Mouse (Mus musculus) E14TG2a.4 (cell line): ENCODE measurements around the gene Kcnip1.

Experiments used
- H3K27me3 ChIP-seq: 2 replicates; pipeline ENCODE4 v1.6.1; 2014; ENCODE audit warnings: low read length, control low read depth; ENCODE audit not compliant: insufficient read depth
- H3K36me3 ChIP-seq: 2 replicates; pipeline ENCODE4 v1.6.1; 2014; ENCODE audit warnings: low read length, control low read depth; ENCODE audit not compliant: insufficient read depth
- H3K4me1 ChIP-seq: replicated peaks from 2 replicates; pipeline ENCODE4 v1.6.1; 2014; ENCODE audit warnings: low read depth, low read length, control low read depth
- H3K4me3 ChIP-seq: replicated peaks from 2 replicates; pipeline ENCODE4 v1.5.1; 2014; ENCODE audit warnings: mild to moderate bottlenecking, low read length
- H3K9me3 ChIP-seq: 2 replicates; pipeline ENCODE4 v1.6.1; 2014; ENCODE audit warnings: low read length, control low read depth
- CTCF ChIP-seq: conservative IDR thresholded peaks from 2 replicates; pipeline ENCODE4 v1.5.1; 2014; ENCODE audit warnings: low read length
- NANOG ChIP-seq: IDR thresholded peaks from 2 replicates; pipeline ENCODE4 v1.6.1; 2014; ENCODE audit warnings: borderline replicate concordance, low read length, mixed read lengths
- POU5F1 ChIP-seq: IDR thresholded peaks from 2 replicates; pipeline ENCODE4 v1.6.1; 2014; ENCODE audit warnings: low read length, borderline replicate concordance

Gene Kcnip1

DNA sequence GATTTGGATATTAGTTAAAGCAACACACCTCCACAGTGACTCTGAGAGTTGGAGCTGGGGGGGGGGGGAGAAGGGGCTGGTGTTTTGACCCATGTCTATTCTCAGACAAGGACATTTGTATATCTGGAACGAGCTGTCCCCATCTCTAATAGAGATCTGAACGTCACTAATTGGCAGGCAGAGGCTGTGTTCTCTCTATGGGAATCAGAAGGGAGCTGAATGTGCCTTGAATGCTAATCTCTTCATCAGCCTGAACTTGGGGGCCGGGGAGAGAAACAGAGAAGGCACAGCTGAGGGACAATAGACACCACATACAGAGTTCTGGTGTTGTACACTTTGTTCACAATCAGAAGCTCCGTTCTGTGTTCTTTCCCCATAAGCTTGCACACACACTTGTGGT lies 206.4 kb downstream of the Kcnip1 start:
- no peaks in the 10 kb centered on the region for H3K36me3 ChIP-seq
- peaks cover 24% of the 10 kb centered on the region for H3K27me3 ChIP-seq
- H3K4me1 ChIP-seq = no peaks in the 10 kb centered on the region
- H3K9me3 ChIP-seq = no peaks in the 10 kb centered on the region
- no peak for TF ChIP-seq NANOG
- no peak for TF ChIP-seq POU5F1
- TF ChIP-seq CTCF = no peak
- H3K4me3 ChIP-seq = no peak overlapping the region

DNA sequence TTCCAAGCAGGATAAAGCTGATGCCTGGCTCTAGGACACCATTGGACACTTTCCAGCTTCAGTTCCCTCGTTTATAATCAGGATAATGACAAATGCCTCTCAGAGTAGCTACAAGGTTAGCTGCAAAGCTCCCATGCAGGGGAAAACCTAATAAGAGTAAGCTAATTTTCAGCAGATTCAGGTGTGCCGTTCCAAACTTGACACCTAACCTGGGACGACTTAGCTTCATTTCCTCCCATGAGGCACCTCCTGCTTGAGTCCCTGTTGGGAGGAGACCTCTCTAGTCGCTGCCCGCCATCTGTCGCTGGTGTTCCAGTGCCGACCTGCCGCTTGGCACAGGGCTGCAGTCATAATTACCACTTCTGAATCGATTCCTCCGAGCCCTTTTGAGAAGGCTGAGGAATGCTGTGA lies 211.4 kb downstream of the Kcnip1 start:
- Histone ChIP-seq H3K9me3 (no peaks in the 10 kb centered on the region), H3K36me3 (no peaks in the 10 kb centered on the region), H3K27me3 (peaks cover 36% of the 10 kb centered on the region), H3K4me3 (no peak overlapping the region), H3K4me1 (no peaks in the 10 kb centered on the region)
- no peak for TF ChIP-seq CTCF
- no peak for TF ChIP-seq NANOG

DNA sequence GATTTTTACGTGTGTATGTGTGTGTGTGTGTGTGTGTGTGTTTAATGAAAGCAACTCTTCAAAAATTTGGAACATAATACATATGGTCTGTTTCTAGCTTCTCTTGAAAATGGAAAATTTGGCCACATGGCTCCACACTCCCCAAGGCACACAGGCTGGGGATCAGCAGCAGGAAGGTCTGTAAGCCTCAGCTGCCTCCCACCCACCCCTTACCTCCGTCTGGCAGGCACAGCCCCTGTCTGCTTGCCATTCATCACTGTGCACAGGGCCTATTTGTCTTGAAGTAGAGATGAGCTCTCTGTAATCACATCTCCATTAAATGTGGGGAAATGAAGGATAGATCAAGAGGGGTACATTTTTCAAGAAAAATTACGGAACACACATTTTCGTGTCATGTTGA lies 212.7 kb downstream of the Kcnip1 start:
- H3K36me3 ChIP-seq = no peaks in the 10 kb centered on the region
- H3K9me3 ChIP-seq = no peaks in the 10 kb centered on the region
- H3K27me3 ChIP-seq = peaks cover 42% of the 10 kb centered on the region
- TF ChIP-seq NANOG (no peak), POU5F1 (no peak), CTCF (no peak)
- no peak overlapping the region for H3K4me3 ChIP-seq
- H3K4me1 ChIP-seq = no peaks in the 10 kb centered on the region

DNA sequence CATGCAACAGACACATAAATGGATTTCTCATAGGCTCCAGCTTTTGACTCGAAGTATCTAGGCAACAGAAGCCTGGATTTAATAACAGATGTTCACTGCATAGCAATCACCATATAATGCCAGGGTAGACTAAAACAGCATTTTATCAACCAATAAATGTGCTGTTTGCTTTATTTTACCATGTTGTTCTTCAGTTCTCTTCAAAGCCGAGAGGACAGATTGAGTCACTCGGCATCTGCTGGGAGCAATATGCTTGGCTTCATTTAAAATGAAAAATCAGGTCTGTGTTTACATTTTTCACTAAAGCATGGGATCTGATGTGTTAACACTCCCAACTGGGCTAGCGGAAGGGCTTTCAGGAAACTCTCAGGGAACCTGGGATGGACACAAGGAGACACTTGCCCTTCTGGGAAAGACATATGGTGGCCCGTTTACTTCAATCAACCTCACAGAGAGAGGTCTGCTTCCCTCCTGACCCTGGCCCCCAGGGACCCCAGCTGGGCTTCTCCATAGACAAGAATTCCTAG lies 220.3 kb downstream of the Kcnip1 start:
- no peaks in the 10 kb centered on the region for H3K36me3 ChIP-seq
- no peak overlapping the region for H3K4me3 ChIP-seq
- peaks cover 17% of the 10 kb centered on the region; the same call in 1 of the 2 replicates for H3K27me3 ChIP-seq
- no peaks in the 10 kb centered on the region for H3K4me1 ChIP-seq
- TF ChIP-seq NANOG (no peak), POU5F1 (no peak), CTCF (no peak)
- no peaks in the 10 kb centered on the region for H3K9me3 ChIP-seq

DNA sequence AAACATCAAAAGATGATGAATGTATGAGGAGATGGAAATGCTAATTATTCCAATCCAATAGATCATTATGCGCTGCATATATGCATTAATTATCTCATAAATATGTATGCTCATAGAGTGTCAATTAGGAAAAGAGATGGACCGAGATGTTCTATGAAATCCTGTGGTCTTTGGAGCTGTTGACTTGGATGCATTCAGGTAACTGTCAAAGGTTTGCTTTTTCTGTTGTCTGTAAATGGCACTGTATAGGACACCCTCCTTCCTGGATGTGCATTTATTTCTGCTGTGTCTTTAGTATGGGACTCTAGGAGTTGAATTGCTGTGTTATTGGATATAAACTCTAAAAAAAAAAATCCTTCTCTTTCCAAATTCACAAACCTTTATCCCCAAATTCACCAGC lies 220.9 kb downstream of the Kcnip1 start:
- TF ChIP-seq NANOG = no peak
- no peak for TF ChIP-seq POU5F1
- TF ChIP-seq CTCF = no peak
- Histone ChIP-seq H3K9me3 (no peaks in the 10 kb centered on the region), H3K36me3 (no peaks in the 10 kb centered on the region), H3K4me1 (no peaks in the 10 kb centered on the region), H3K4me3 (no peak overlapping the region), H3K27me3 (peaks cover 16% of the 10 kb centered on the region)

DNA sequence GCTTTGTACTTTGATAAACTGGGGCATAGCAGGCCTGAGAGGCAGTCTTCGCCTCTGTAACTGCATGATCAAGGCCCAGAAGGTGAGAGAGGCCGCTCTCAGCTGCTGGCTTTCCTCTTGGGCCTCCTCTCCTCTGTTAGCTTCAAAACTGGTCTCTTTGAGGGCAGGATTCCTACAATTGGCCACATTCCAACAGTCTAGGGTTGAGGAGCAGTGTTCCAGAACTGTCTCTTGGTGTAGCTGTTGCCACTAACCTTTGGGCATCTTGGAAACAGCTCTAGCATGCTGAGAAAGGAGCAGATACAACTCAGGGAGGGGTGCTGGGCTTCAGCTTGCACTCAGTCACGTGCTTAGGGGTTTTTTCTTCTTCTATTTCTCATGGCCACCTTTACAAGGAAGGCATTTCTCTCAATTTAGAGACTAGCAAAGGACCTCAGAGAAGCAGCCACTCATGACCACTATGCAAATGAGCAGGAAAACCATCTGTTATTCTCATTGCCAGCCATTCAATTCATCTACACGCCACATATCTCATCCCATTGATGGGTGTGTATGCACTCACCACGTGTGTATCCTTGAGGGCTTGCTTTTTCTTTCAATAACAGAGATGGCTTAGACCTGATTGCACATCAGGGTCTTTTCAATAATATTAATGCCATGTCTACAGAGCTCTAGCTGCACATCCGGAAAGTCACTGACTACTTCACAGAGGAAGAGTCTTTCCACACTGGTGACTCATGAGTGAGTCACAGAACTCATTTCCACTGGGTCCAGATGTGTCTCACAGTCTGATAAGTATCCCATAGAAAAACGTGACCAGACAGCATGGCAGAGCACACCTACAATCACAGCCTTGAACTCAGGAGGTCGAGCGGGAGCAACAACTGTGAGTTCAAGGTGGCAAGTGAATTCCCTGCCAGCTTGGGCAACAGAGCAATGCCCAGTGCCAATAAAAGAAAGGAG lies 225.7 kb downstream of the Kcnip1 start:
- Histone ChIP-seq H3K9me3 (no peaks in the 10 kb centered on the region), H3K4me3 (no peak overlapping the region), H3K4me1 (0 out of 2 replicates have a peak, but pooled peaks cover 2% of the 10 kb centered on the region), H3K36me3 (no peaks in the 10 kb centered on the region), H3K27me3 (peaks cover 14% of the 10 kb centered on the region)
- TF ChIP-seq NANOG = no peak
- no peak for TF ChIP-seq CTCF
- no peak for TF ChIP-seq POU5F1

DNA sequence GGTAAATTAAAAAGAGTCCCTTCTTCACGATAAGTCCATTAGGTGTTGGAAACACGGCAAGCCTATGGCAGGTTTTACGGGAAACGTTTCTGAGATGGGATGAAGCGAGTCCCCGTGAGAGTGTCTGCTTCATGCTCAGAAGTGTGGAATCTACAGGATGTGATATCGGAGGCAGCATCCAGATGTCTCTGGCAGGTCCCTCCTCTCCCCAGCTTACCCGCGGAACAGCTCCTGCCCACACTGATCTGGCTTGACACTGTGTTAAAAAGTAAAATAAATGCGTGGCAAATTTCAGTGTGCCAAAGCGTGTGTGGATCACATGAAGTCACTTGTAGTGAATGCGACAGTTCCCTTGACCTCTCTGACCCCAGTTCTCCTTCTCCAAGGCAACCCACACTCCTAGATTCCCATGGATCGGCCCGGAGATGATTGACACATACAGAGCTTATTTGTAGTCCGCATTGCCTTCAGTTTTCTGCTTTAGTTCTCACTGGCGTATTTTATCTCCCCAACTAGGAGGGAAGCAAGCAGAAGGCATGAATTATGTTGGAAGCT lies 231.7 kb downstream of the Kcnip1 start:
- H3K9me3 ChIP-seq = peaks cover 4% of the 10 kb centered on the region; the same call in 1 of the 2 replicates
- no peaks in the 10 kb centered on the region for H3K36me3 ChIP-seq
- H3K27me3 ChIP-seq = peaks cover 23% of the 10 kb centered on the region
- H3K4me1 ChIP-seq = 0 out of 2 replicates have a peak, but pooled peaks cover 2% of the 10 kb centered on the region
- H3K4me3 ChIP-seq = no peak overlapping the region
- no peak for TF ChIP-seq CTCF
- TF ChIP-seq NANOG = no peak
- TF ChIP-seq POU5F1 = no peak

DNA sequence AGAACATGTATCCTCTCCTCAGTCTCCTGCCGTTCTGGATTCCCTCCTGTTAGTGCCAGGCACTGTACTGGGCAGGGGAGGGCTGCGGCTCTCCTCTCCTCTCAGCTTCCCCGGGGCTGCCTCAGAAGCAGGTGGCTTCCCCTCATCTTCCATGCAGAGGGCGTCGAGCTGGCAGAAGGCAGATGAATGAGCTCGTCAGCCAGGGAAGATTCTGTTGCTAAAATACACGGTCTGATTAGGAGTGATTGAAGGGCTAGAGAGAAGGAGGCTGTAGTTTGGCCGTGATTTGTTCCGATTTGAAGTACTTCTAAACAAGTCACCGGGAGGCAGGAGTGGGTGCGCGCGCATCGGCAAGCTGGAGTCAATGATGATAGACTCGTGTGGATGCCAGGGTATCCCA lies 236.3 kb downstream of the Kcnip1 start:
- no peak for TF ChIP-seq CTCF
- no peak for TF ChIP-seq NANOG
- TF ChIP-seq POU5F1 = no peak
- no peaks in the 10 kb centered on the region for H3K36me3 ChIP-seq
- H3K4me3 ChIP-seq = no peak overlapping the region
- H3K27me3 ChIP-seq = peaks cover 39% of the 10 kb centered on the region
- H3K9me3 ChIP-seq = peaks cover 2% of the 10 kb centered on the region; the same call in 1 of the 2 replicates
- no peaks in the 10 kb centered on the region for H3K4me1 ChIP-seq
